Mouse (Mus musculus) thymus, postnatal 0 days (tissue): ENCODE results near the gene Rasal1. TPM values are rescaled to one million over a fixed set of nuclear protein-coding genes. Genes with fewer than 3 reads are reported as not detected.

Experiments used
- DNase-seq: peaks from one replicate; pipeline ENCODE4 v3.0.0-alpha.2; 2015; ENCODE audit warnings: low spot score
- polyA plus RNA-seq: library from polyadenylated mRNA; unstranded; fragments of >200 nt; fragmentation: Nextera tagmentation; extraction: Ambion mirVana; gene quantifications from 2 replicates; pipeline ENCODE4 v1.2.1, GENCODE M21; 2015

Rasal1 gene
- polyA plus RNA-seq, 1 experiment from 2014 or later, result 11.4 TPM

DNA sequence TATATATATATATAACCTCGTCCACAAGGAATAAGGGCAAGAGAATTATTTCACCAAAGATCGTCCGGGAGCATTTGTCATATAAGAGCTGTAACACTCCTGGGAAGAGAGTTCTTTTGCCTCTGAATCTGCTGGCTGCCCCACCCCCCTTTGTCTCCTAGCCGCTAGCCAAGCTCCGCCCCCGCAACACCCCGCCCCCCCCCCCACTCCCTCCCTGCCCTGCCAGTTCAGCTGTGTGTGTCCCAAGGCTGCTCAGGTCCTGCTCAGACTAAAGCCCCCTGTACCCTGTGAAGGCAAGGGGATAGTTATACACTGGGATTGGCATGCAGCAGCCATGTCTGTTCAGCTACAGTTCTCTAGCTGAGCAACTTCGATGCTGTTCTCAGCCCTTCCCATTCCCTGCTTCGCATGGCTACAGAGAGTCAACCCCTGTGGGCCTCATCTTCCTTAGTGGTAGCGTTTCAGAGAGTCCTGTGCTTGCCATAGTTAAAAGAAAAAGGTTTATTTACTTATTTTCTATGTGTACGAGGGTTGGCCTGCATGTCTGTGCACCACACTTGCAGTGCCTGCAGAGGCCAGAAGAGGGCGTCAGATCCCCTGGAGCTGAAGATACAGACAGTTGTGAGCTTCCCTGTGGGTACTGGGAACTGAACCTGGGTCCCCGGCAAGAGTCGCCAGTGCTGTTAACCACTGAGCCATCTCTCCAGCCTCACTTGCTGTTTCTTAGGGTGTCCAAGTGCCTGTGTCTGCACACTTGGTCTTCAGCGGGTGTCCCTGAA lies 70.2 kb downstream of the Rasal1 start:
- no peak for DNase-seq

DNA sequence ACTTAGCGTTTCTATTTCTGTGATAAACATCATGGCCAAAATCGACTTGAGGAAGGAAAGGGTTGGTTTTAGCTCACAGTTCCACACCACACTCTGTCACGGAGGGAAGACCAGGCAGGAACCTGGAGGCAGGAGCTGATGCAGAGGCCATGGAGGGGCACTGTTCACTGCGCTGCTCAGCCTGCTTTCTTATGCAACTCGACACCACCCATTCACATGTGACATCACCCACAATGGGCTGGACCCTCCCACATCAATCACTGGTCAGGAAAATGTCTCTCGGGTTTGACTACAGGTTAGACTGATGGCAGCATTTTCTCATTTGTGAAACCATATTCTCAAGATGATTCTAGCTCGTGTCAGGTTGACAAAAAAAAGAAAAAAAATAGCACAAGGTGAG lies 72.4 kb downstream of the Rasal1 start:
- no peak for DNase-seq

DNA sequence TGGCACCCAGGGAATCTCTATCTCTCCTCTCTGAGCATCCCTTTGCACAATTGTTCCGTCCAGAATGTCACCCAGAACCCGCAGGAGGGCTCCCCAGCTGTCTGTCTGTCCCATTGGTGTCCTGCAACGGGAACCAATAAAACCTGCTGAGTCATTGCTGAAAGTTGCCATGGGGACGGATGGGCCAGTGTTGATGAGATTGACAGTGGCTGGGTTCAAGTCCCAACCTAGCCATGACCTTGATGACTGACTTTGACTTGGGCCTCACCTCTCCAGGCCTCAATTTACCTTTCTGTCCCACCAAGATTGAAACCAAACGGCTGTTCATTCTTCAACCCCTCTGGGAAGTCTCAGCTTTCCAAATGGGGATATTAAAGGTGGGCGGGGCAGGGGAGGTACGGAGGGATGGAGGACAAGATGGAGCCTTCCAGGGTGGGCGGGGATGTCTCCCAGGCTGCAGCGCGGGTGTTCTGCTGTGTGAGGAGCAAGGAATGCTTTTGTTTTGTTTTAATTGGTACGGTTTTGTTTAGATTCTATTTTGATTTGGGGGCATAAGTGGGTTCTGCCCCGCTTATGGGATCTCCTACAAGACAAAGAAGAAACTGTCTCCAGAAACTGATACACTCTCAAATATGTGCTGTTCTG lies 77.3 kb downstream of the Rasal1 start:
- no peak for DNase-seq

Other genes starting within 250 kb of the Rasal1 start
- gene Lhx5, start 217.1 kb upstream of the Rasal1 start, polyA plus RNA-seq, result 0.05 TPM in 1 of 2 replicates, not detected in the other
- gene Sdsl, start 176.0 kb upstream of the Rasal1 start, polyA plus RNA-seq, result 1.2 and 1.3 TPM in 2 replicates
- gene Sds, start 172.3 kb upstream of the Rasal1 start, polyA plus RNA-seq, result 0.14 and 0.24 TPM in 2 replicates
- gene Plbd2, start 145.2 kb upstream of the Rasal1 start, polyA plus RNA-seq, result 31.0 and 33.9 TPM in 2 replicates
- gene Slc8b1, start 137.6 kb upstream of the Rasal1 start, polyA plus RNA-seq, result 4.6 and 5.0 TPM in 2 replicates
- gene Tpcn1, start 60.1 kb upstream of the Rasal1 start, polyA plus RNA-seq, result 33.3 and 48.6 TPM in 2 replicates
- 1.5 and 1.7 TPM in 2 replicates for gene Iqcd, start 59.8 kb upstream of the Rasal1 start, polyA plus RNA-seq
- 10.7 TPM in 2 replicates for gene Rita1, start 36.2 kb upstream of the Rasal1 start, polyA plus RNA-seq
- 106 and 108 TPM in 2 replicates for gene Ddx54, start 36.1 kb upstream of the Rasal1 start, polyA plus RNA-seq
- gene Cfap73, start 14.6 kb upstream of the Rasal1 start, polyA plus RNA-seq, result 0.23 and 0.30 TPM in 2 replicates
- gene Dtx1, start 63.1 kb downstream of the Rasal1 start, polyA plus RNA-seq, result 43.4 and 43.7 TPM in 2 replicates
- gene Oas2, start 101.0 kb downstream of the Rasal1 start, polyA plus RNA-seq, result 0.62 and 0.86 TPM in 2 replicates
- 1.7 and 1.9 TPM in 2 replicates for gene Oas3, start 128.8 kb downstream of the Rasal1 start, polyA plus RNA-seq
- gene Oas1e, start 146.7 kb downstream of the Rasal1 start, polyA plus RNA-seq, result 0.39 and 0.64 TPM in 2 replicates
- gene Oas1c, start 163.7 kb downstream of the Rasal1 start, polyA plus RNA-seq, result 1.9 and 2.1 TPM in 2 replicates
- 0.42 and 0.44 TPM in 2 replicates for gene Oas1f, start 198.6 kb downstream of the Rasal1 start, polyA plus RNA-seq
- gene Oas1h, start 212.6 kb downstream of the Rasal1 start, polyA plus RNA-seq, result 0.19 and 0.52 TPM in 2 replicates
- 5.6 and 6.5 TPM in 2 replicates for gene Oas1g, start 238.8 kb downstream of the Rasal1 start, polyA plus RNA-seq